Mouse (Mus musculus) urinary bladder, adult 18-20 months (tissue): ENCODE data around the gene Pdss1.
"Not testable (repeated sequence)": the region's sequence is repeated elsewhere in the genome, so short reads cannot be mapped to it uniquely, and the experiment has no call there.

Experiments used
- DNase-seq, 2 experiments: peaks; one replicate each; pipeline ENCODE4 v3.0.0; 2022; ENCODE audit warnings: low spot score in 2 of 2, mixed read lengths in 2 of 2

The Pdss1 gene

DNA sequence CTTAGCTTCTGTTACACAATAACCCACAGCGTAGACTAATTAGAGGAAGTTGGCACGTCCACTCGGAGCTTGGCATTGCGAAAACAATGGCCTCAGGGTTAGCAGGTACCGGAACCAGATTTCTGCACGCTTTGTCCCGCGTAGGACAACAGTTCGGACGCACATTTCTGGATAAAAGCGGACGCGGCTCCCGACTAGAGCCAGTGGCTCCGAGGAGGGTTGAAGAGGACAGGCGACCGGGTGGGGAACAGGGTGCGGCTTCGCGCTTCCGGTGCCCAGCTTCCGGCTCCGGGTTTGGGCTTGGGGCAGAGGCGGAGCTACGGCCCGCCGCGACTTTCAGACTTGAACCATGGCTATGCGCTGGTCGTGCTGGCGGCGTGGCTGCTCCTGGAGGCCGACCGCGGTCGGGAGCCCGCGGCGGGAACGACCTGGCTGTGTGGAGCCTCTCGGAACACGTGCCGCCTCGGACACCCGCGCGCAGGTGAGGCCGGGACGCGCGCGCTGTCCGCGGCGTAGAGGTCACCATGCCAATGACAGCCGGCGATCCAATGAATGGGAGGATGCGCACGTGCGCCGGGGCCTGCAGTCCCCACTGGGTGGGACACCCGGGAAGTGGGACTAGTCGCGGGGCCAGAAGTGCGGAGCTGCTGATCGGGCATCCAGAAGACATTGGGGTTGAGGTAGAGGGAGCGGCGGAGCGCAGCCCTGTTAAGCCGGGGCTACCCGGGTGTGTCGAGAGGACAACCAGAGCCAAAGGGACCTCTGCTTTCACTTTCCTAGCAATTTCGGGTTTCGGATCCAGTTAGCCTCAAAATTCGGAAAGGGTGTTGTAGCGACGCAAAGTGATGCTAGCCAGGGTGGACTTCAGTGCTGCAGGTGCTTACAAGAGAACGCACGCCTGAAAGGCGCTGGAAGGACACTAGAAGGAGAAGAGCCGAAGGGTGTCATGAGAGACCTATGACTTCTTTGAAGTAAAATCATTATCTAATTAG, at the start of gene Pdss1:
TSS of gene Pdss1 (plus strand) at position 241 of the 992 bp plus-strand sequence.
- peak; percentile 80 to 83 for DNase-seq

- no peak for DNase-seq
These were observed 43.4 kb upstream of the Pdss1 start for GRCm38 (mm10) chr2:22851900-22852299.

DNA sequence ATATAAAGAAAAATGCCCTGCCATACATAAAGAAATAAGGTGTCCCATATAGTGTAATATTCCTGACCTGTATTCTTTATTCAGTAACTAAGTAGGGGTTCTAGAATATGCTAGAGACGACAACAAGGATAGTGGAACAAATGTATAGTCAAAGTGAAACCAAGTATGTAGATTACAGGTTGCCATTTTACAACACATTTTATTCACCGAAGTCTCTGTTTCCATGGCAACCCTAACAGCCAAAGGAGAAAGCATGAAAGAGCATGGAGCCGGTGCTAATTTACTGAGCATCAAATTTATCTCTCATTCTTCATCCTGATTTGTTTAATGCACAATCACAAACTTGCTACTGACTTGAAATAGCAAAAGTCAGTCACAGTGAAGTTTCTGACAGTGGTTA, 37.8 kb upstream of the Pdss1 start:
- DNase-seq, result no peak

- DNase-seq, result no peak
These were observed 33.1 kb upstream of the Pdss1 start for GRCm38 (mm10) chr2:22862194-22862593.

GRCm38 (mm10) chr2:22864394-22865037, 30.8 kb upstream of the Pdss1 start:
- DNase-seq, result peak; percentile 47 to 48

DNA sequence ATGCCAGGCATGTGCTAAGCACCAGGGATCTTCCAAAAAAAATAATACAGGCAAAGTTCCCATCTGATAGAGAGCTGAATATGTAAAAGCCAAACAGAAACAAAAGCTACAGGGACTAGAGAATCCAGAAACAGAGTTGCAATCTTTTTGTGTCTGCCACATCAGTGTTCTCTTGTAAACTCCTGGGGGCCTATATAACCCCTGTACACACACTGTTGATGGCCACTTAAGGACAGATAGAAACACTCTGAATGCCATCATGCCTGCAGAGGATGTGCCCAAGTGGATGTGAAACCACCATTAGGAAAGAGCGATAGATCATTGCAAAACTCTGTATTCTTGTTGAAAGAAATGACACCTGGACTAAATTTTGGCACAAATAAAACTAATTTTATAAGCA, 29.5 kb upstream of the Pdss1 start:
- DNase-seq, result no peak

DNA sequence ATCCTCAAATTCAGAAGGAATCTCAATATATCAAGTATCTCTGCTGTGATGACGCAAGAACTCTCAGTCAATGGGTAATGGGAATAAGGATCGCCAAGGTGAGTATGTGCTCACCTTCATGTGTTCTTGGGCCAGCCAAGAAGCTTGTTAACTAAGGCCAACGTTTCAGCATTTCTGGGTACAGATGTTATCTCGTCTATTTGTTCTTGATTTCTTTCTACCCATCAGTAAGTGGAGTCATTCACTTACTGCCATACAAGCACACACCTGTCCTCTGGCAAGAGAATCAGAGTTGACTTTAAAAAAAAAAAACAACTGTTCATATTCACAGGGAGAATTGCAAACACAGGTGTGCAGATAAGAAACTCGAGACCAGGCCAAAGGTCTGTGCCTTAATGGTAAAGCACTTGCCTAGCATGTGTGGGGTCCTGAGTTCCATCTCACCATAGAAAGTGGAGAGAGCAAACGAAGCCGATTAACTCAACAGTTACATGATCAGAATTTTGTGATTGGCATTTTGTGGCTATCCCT, 28.4 kb upstream of the Pdss1 start:
- DNase-seq, result no peak

- DNase-seq, result no peak
These were observed 22.2 kb upstream of the Pdss1 start for GRCm38 (mm10) chr2:22873159-22873558.

GRCm38 (mm10) chr2:22874628-22875027, 20.7 kb upstream of the Pdss1 start:
- DNase-seq, result no peak

DNA sequence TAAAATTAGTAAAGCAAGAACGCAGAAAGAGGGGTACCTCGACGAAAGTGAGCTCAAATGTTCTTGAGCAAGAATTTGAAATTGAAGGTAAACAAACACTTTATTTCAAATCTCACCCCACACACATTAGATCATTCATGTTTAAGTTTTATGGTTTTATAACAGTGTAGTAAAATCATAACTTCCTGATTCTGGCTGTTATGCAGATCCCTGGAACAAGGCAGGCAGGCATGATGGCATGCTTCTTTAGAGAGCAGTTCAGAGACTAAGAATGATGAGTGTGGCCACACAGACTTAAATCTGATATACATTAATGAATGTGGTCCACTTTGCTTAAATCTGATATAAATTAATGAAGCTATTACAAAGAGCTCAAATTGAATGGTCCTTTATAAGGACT, 18.7 kb upstream of the Pdss1 start:
- no peak for DNase-seq

- DNase-seq, result no peak
These were observed 16.5 kb upstream of the Pdss1 start for GRCm38 (mm10) chr2:22878781-22879180.

DNA sequence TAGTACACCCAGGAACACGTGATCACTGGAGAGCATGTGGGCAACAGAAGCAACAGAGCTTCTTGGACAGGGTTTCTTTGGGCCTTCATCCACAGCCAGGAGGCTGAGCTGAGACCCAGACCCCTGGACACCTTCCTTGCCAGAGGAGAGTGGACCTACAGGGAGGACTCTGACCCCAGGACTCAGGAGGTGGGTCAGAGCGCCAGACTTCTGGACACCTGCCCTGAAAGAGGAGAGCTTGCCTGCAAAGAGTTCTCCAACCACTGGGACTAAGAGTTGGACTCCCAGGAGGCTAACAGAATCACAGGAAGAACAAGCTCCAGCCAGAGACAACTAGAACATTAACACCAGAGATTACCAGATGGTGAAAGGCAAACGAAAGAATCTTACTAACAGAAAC, 14.6 kb upstream of the Pdss1 start:
- DNase-seq, result not testable (repeated sequence)

GRCm38 (mm10) chr2:22894932-22895281, 415 bp upstream of the Pdss1 start:
- no peak for DNase-seq

DNA sequence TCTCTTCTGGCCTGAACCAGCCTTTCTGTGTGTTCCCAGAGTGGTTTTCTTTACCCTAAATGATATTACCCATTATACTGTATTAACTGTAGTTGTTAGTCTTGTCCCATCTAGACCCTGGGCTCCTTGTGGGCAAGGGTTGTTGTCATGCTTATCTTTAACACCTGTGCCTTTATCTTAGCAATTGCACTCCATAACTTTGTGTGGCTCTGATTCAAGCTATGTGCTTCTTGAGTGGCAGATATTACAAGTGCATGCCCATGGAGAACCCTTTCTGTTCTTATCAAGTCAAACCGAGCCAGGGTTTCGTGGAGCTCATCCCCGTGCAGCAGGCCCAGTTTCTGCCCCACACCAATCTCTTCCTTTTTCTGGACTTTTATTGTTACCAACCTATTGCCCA, 8.6 kb downstream of the Pdss1 start:
- no peak for DNase-seq

DNA sequence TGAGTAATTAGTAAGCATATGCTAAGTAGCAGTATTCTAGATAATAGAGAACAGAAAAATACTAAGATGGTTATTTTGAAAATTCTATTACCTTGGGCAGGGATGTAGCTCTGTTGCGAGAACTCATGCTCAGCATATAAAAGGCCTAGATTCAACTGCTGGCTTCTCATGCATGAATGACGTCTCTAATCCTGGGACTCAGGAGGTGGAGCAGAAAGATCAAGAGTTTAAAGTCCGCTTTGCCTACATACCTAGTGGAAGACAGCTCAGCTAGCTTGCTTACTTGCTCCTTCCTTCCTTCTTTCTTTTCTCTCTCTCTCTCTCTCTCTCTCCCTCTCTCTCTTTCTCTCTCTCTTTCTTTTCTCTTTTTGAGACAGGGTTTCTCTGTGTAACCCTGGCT, 19.1 kb downstream of the Pdss1 start:
- no peak for DNase-seq

- DNase-seq, result no peak
These were observed 23.3 kb downstream of the Pdss1 start for GRCm38 (mm10) chr2:22918651-22919050.

- DNase-seq, result not testable (repeated sequence)
These were observed 30.6 kb downstream of the Pdss1 start for GRCm38 (mm10) chr2:22925911-22926310.

DNA sequence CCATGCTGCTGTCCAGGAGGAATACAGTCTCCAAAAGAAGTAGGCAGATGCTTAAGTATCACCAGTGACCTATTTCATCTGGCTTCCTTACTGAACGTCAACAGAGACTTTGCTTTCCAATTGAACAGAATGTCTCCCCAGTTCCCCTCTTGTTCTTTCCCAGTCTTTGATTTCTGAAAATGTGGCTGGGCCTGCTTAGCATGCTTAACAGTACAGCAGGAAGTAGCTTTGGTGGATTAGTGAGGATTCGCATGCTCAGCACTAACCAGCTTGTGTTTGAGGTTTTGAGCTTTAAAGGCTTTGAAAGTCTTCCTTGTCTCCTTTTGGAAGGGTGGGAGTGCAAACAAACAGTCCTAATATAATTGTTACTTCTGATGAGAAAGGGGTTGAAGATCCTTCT, 32.9 kb downstream of the Pdss1 start:
- DNase-seq, result no peak

GRCm38 (mm10) chr2:22933556-22933955, 38.2 kb downstream of the Pdss1 start:
- no peak for DNase-seq

GRCm38 (mm10) chr2:22949956-22950355, 54.6 kb downstream of the Pdss1 start:
- DNase-seq, result no peak

GRCm38 (mm10) chr2:22954278-22954677, 59.0 kb downstream of the Pdss1 start:
- DNase-seq, result no peak

DNA sequence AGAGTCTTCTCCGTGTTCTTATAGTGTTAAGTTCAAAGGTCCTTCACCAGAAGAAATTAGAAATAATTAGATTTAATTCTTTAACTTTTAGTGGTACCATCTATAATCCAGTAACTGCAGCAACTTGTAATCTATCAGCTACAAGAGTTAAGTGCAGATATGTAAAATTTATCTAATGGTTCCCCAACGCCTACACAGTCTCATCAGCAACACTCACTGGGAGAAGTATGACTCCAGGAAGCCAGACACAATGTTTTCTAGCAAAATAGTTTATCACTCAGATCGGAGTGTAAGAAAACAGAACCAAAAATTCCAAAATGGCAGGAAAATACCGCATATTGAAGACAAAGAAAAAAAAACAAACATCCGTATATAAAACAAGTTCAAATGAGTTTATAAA, 60.6 kb downstream of the Pdss1 start:
- no peak for DNase-seq

GRCm38 (mm10) chr2:22957415-22957814, 62.1 kb downstream of the Pdss1 start:
- no peak for DNase-seq
